Mouse (Mus musculus) natural killer cell, adult 2 months (primary cell): ENCODE data around the gene Lenep.

Experiments
- DNase-seq, 2 experiments: peaks; one replicate each; pipeline ENCODE4 v3.0.0; 2022; ENCODE audit warnings: low spot score in 2 of 2

Gene Lenep

DNA sequence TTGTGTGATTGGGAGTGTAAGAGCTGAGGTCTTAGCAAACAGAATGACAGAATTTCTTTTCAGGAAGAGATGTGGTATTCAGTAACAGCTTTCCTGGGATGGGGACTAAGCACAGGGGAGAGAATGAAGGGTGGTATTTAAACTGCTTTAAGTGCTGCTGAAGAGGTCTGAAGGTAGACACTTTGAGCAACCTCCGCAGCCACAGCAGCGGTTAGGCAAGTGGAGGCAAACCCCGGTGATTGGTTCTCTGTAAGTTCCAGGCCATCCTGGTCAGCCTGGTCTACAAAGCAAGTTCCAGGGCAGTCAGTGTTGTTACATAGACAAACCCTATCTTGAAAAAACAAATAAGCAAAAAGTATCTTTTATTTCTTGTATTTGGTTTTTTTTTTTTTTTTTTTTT lies 17.4 kb upstream of the Lenep start:
- DNase-seq: no peak

DNA sequence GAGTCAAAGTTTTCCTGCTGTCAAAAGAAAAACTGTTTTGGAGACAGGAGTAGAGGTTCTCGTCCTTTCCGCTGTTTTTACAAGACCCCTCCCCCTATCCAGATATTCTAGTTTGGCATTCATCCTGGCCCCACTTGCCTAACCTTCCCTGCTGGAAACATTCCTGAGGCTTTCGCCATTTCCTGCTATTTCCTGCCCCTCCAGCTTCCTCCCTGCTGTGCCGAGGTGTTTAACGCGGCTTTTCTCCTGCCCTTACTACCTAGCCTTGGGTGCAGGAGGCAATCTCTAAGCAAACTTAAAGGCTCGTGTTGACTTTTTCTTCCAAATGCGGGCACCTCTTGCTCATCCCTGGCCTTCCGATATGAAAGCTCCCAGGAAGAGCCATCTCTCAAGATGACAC lies 17.0 kb upstream of the Lenep start:
- no peak for DNase-seq

DNA sequence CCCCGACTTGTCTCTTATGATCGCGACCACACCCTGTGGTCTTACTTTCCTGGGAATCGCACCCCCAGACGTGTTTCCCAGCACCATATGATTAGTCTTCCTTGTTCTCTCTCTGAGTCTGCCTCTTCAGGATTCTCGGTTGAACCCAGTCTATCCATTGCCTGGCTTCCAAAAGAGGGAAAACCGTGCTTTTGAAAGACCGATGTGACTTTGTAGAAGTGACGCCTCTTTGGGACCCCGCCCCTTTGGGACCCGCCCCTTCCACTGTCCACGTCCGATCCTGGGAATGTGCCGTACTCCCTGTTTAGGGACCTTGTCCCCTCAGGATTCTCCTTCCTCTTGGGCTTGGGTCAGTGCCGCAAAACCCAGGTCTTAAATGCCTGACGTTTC lies 16.3 kb upstream of the Lenep start:
- no peak for DNase-seq

GRCm38 (mm10) chr3:89418170-89418860 lies 15.7 kb upstream of the Lenep start, which contains the start of the genes Cks1b and Shc1:
Gene Cks1b (minus strand): TSS chr3:89418383.
Gene Shc1 (plus strand): TSS chr3:89418443.
- DNase-seq: peak; percentile 96 to 97

DNA sequence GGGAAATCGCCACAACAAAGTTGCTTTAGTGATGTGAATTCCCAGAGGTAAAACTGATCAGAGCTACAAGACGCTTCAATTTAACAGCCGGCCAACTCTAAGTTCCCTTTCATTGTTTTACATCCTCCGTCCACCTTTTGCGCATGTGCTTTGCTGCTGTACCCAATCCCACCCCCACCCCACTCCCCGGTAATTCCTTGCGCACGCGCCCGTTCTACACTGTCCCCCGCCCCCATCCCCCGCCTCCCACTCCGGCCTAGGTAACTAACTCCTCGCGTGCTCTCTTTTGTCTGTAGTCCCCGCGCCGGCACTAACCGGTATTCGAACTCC lies 15.2 kb upstream of the Lenep start:
- DNase-seq: no peak

GRCm38 (mm10) chr3:89417131-89417530 lies 14.5 kb upstream of the Lenep start:
- no peak for DNase-seq

GRCm38 (mm10) chr3:89416158-89416557 lies 13.6 kb upstream of the Lenep start:
- DNase-seq: no peak

DNA sequence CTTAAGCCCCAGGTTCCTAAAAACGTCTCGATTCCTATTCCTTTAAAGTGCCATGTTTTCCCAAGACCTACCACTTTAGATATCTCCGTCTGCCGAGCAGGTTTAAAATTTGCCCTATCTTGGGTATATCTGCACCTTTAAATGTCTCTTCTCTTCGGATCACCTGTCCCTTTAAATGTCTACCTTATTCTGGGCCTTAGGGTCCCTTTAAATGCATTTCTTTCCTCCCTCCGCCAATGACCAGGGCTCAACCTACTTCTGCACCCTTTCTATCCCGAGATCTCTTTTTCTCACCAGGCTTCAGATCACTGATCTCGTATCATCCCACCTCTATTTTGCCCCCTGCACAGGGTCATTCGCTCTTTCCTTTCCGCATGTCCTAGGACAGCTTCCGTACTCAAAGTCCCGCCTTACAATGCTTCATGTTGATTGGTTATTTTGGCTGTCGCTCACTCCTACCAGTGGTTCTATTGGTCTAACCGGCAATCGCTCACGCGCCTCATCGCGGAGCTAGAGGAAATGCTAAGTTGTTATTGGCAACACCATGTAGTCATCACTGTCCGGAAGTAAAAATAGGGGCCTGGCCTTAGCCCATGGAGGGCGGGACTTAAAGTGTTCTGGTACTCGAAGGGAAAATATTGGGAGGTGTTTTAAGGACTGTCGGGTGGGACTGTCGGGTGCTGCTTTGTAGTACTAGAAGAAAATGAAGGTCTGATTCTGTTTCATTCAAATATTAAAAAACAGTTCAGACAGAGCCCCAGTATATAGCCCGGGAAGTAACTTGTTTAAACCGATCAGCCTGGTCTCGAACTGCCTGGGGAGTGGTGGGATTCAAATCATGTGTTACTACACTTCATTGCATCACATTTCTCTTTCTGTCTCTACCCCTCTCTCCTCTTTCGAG lies 9.1 kb upstream of the Lenep start, which contains the start of gene Flad1:
Flad1 (minus strand) TSS at position 381 of the 904 bp plus-strand sequence.
- peak; percentile 98 to 100 for DNase-seq

- no peak for DNase-seq
Measured at GRCm38 (mm10) chr3:89410864-89411263, 8.3 kb upstream of the Lenep start.

GRCm38 (mm10) chr3:89409701-89410100 lies 7.1 kb upstream of the Lenep start:
- DNase-seq: no peak

- DNase-seq: no peak
Measured at GRCm38 (mm10) chr3:89408448-89408847, 5.9 kb upstream of the Lenep start.

DNA sequence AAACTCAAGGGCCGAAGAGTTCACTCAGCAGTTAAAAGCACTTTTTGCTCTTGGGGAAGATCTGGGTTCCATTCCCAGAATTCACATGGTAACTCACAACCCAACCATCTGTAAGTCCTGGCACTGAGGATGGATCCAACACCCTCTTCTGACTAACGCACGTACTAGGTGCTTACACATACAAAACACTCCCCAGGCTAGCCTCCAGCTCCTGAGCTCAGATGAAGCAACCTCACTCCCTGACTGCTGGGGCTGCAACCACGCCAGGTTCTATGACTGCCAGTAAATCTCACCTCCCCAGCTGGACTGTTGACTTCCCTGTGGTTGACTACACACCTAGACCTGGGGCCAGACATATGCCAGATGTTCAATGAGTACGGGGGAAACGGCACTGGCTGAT lies 4.3 kb upstream of the Lenep start:
- DNase-seq: no peak

GRCm38 (mm10) chr3:89401329-89401728 lies 1.3 kb downstream of the Lenep start:
- no peak for DNase-seq

GRCm38 (mm10) chr3:89396654-89397005 lies 6.0 kb downstream of the Lenep start:
- no peak for DNase-seq

DNA sequence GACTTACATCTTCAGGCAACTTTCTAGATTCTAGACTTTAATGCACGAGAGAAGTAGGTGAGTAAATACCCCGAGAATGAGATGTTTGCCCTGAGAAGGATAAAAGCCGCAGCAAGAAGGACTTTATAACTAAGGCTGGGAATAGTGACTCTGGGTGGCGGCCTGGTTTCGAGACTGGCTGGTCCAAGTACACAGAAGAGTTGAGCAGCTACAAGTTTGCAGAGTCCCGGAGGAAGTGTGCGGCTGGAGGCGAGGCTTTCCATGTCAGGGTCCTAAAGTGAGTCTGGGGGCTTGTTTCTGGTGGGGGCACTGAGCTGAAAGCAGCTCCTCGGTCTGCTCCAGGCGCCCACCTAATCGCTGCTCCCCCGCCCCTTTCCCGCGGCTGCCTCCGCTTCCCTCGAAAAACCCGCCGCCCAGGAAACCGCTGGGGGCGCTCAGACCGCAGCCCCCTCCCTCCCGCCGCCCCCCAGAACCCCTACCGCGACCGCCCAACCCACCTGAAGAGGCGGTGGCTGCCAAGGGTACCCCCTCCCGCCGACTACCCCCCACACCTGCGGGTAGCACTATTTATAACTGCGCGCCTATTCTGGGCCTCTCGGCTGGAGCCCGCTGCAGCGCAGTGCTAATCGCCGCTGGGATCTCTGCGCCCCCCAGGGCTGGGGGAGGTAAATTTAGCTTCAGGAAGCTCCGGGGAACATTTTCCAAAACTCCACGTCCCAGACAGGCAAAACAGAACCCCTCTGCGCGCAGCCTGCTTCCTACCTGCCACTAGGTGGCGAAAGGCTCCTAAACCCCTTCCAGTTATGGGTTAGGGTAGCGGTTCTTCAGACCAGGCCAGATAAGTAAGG lies 6.6 kb downstream of the Lenep start:
- DNase-seq: peak; percentile 45 to 56

DNA sequence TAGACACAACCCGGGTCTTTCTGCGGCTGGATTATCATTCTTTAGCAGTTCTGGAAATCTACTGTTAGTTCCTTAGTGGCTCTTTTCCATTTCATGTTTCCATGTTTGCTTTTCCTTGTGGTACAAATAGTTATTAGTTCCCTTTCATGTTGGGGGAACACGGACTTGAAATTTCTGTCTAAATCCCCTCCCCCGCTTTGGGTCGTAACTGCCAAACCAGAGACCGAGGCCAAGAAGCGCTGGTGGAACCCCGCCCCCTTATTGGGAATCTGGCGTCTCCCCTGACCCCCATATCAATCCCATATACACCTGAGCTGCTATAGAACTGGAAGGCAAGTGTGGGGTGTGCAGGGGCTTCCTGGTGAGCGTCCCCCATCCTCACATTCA lies 7.2 kb downstream of the Lenep start:
- DNase-seq: no peak

GRCm38 (mm10) chr3:89394894-89395256 lies 7.7 kb downstream of the Lenep start:
- DNase-seq: peak; percentile 36 to 46

- DNase-seq: peak; percentile 37 to 53
Measured at GRCm38 (mm10) chr3:89394006-89394893, 8.3 kb downstream of the Lenep start, which contains the start of gene Zbtb7b. Gene Zbtb7b (minus strand): TSS chr3:89394776.

GRCm38 (mm10) chr3:89393605-89394004 lies 9.0 kb downstream of the Lenep start:
- DNase-seq: peak; percentile 94 to 96

DNA sequence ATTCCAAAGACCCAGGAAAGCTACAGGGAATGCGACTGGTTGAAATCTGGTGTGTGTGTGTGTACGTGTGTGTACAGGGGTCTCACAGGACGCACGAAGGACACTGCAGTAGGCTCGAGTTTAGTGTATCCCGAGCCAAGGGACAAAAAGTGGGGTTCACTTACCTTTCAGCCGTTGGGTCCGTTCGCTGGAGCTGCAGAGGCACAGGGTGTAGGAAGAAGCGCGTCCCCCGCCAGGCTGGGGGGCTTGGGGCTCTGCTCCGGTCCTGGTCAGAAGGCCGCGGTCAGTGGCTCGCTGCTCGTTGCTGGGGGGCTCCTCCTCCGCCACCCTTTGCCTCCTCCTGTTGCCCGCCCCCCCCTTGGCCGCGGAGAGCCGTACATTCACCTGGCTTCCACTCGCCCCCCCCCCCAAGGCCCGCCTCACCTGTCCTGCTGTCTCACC lies 9.7 kb downstream of the Lenep start:
- no peak for DNase-seq
